Mouse (Mus musculus) neutrophil, adult 5-6 weeks (primary cell): ENCODE results near the gene Gad1. TPM values are rescaled to one million over a fixed set of nuclear protein-coding genes. Genes with fewer than 3 reads are reported as not detected.

Experiments
- ATAC-seq: fragments of 151-379, 151-347 bp; 2 replicates; pipeline ENCODE4 v1.8.0; 2017; ENCODE audit warnings: mild to moderate bottlenecking, moderate TSS enrichment; ENCODE audit not compliant: insufficient number of reproducible peaks, poor library complexity, low FRiP score, severe bottlenecking; ENCODE audit errors: extremely low read depth
- total RNA-seq: library from RNA; stranded (forward); fragments of 200-1000 nt; gene quantifications from 2 replicates; pipeline ENCODE4 v1.2.3, GENCODE M21; 2017

The Gad1 gene
- total RNA-seq, 1 experiment from 2014 or later: 7.1 TPM

DNA sequence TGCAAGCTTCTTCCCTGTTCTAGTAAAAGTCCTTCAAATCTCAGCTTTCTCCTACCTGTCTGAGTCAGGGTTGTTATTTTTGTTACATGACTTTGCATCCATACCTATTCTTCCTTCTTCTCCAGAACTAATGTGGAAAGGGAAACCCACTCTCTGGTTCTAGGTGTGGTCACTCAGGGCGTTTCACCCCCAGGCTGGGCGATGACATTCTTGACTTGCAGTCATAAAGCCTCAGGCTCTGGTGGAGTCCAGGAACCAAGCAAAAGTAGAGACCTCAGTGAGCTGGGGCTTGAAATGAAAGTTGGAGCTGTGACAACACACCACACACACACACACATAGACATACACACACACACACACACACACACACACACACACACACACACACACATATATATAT is 63.2 kb downstream of the Gad1 start:
- ATAC-seq: no peak

- ATAC-seq: no peak
Measured at GRCm38 (mm10) chr2:70616617-70617016, 63.7 kb downstream of the Gad1 start.

DNA sequence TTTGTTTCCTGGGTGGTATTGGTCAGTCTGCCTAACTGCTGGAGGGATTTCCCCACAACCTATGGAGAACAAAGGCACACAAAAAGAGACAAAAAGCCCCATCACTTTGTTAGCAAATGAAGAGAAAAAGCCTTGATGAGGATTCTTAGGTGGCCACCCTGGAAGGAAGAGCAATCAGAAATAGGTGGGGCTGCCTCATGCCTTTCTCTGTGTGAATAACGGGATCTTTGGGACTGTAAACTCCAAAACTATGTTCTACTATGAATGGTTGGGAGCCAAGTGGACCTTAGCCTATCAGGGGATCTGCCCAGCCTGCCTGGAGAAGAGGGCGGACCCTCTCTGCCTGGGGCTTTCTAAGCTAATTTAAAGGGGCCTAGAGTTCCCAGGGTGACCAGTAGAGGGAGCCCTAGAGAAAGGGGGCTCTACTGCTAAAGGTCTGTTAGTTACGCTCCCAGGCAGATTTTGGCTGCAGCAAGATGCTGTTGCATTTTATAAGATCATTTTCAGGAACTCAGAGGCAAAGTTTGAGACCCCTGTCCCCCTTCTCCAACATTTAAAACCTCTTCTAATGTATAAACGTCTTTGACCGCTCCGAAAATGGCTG is 66.5 kb downstream of the Gad1 start:
- ATAC-seq: no peak

DNA sequence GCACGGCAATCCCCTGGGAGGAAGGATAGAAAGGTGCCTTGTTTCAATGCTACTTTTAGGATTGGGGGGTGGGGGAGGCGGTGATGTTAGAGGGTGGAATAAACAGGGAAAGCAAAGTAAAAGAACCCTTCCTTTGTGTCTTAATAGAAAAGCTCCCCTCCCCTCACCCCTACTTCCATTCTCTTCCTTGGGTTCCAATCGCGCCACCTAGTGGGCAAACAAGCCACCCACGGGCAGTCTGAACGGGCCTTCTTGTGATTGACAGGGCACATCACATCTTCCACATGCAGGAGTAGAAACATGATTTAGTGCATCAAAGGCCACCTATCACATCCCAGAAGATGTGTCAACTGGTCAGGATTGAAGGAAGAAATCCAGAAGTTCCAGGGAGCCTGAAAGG is 67.4 kb downstream of the Gad1 start:
- no peak for ATAC-seq

GRCm38 (mm10) chr2:70622244-70622643 is 69.4 kb downstream of the Gad1 start:
- no peak for ATAC-seq

DNA sequence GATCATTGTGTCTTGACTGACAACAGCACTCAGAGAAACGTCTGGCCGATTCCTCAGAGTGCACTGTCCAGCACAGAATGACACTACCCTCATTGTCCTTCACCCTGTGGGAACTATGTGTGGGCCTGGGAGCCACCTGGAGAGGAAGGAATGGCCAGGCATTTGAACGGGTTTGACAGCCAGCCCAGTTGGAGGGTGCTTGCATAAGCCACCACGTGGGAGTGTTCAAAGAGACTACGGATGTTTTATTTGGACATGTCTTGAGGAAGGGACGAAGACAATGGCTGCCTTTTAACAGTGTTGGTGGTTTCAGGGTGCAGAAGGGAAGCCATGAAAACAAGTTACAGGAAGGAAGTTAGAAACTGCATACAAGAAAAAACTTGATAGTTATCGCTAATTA is 72.9 kb downstream of the Gad1 start:
- ATAC-seq: no peak

DNA sequence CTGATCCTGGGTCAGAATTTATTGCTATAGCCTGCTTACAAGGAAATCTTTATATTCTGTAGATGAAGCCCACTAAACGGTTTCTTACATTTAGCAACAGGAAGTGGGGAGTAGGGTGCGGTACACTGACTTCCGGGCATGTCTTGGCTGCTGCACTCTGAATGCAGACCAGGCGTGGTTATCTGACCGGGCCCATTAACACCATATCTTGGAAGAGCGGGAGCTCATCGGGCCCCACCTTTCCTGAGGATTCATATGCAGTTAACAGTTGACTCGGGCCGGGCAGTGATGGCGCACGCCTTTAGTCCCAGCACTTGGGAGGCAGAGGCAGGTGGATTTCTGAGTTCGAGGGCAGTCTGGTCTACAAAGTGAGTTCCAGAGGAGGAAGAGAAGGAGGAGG is 75.5 kb downstream of the Gad1 start:
- no peak for ATAC-seq

DNA sequence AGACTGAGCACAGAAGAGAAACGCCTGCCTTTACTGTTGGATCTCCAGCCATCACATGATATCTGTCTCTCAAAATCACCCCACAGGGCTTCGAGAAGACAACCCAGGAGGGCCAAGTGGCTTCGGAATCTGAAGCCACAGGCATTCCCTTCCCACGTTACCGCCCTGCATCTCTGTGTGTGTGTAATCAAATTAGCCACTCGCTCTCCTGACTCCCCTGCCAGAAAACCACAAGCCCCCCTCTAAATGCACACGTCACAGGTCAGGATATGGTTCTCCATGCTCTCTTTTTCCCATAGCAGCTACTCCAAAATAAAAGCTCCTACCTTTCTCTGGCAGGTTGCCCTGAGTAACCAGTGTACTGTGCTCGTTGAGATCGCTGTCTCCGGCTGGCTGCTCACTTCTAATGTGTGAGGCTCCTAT is 76.5 kb downstream of the Gad1 start:
- 0 out of 2 replicates have a peak, but pooled peaks have one; percentile 2 for ATAC-seq

GRCm38 (mm10) chr2:70629921-70630320 is 77.0 kb downstream of the Gad1 start:
- peak; percentile 45; the same call in 1 of the 2 replicates for ATAC-seq

DNA sequence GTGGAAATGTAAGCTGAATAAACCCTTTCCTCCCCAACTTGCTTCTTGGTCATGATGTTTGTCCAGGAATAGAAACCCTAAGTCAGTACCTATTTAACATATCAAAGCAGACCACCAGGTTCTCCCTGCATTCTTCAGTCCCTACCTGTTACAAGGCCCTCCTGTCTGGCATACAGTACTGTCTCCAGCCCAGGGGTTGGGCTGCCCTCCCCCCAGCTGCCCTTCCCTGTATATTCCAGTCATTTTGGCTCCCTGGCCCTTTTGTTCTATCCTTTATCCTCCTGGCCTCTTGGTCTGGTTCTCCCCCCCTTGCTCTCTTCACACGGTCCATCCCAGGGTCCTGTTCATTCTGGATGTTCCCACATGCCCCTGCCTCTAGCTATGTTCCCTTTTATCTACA is 78.4 kb downstream of the Gad1 start:
- no peak for ATAC-seq

DNA sequence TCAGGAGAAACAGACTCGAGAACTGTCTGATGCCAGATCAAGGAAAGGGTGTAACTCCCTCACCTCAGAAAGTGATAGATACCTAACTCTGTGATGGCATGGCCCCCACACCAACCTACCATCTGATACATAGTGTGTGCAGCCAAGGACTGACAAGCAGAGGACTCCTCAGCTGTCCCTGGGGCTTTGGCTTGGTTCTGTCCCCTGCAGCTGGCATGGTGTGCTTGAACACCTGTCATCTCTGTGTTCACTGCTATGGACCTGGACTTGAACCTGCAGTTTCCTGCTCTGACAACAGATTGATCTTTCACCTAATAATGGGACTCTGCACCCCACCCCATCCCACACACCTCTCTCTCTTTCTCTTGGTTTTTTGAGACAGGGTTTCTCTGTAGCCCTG is 79.5 kb downstream of the Gad1 start:
- no peak for ATAC-seq

- no peak for ATAC-seq
Measured at GRCm38 (mm10) chr2:70634028-70634690, 81.3 kb downstream of the Gad1 start.

- ATAC-seq: no peak
Measured at GRCm38 (mm10) chr2:70640968-70641367, 88.1 kb downstream of the Gad1 start.

DNA sequence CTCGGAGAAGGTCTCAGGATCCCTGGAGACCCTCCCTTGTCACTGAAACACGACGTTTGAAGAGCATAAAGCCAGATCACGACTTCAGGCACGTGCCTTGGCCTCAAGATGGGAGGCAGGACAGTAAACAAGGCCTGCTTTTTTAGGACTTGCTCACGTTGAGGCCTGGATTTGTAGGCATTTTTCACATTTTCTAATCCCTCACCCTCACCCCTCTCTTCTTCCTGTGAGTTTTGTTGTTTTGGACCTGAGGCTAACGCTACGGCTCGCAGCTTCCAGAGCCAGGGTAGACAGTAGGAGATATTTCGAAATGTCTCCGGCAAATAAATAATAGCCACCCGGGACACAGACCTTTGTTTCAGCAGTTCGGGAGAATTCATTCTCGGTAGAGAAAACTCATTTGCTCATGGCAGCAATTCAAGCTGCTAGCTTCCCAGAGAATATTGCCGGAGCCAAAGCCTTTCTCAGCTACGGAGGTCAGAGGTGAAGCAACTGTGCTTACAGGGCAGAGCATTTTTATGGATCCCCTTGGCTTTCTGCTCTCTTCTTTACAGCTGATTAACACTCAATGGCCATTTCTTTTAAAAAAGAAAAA is 90.2 kb downstream of the Gad1 start:
- ATAC-seq: no peak

GRCm38 (mm10) chr2:70645266-70645780 is 92.5 kb downstream of the Gad1 start:
- ATAC-seq: no peak

GRCm38 (mm10) chr2:70647681-70648080 is 94.8 kb downstream of the Gad1 start:
- ATAC-seq: no peak

DNA sequence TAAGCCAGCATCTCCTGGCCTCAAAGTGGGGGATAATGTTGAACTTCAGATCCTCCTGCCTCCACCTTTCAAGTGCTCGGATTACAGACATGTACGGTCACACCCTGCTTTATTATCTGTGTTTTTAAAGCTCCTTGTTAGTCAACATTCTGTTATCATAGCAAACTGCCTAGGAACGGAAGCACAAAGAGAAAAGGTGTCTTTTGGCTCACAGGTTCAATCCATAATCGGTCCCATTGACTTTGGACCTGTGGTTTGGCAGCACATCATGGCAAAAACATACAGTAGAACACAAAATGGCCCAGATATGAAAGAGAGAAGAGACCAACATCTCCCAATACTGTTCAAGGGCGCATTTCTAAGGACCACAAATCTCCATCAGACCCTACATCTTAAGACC is 95.4 kb downstream of the Gad1 start:
- ATAC-seq: no peak

DNA sequence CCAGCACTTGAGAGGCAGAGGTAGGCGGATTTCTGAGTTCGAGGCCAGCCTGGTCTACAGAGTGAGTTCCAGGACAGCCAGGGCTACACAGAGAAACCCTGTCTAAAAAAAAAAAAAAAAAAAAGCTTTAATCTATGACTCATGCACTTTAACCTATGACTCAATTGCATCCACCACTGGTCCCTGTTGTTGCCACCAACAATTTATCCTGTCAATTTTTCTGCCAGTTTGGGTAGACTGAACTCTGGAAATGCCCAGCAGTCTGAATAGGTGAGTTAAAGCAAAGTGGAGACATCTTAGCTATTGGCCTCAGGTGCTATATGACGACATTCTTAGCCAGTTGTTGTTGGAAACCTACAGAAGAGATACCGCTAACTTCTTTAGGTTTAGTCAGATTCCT is 96.6 kb downstream of the Gad1 start:
- no peak for ATAC-seq
